Mouse (Mus musculus): ENCODE measurements around the gene Zdhhc15.
"Not testable (repeated sequence)": the region's sequence is repeated elsewhere in the genome, so short reads cannot be mapped to it uniquely, and the experiment has no call there.

Gene Zdhhc15

GRCm38 (mm10) chrX:104670757-104671549, at the start of gene Zdhhc15:
Gene Zdhhc15, minus strand, starts transcription at chrX:104671064.
- peak; percentile 39 for DNase-seq (ENCODE audit: low read depth, low spot score)

DNA sequence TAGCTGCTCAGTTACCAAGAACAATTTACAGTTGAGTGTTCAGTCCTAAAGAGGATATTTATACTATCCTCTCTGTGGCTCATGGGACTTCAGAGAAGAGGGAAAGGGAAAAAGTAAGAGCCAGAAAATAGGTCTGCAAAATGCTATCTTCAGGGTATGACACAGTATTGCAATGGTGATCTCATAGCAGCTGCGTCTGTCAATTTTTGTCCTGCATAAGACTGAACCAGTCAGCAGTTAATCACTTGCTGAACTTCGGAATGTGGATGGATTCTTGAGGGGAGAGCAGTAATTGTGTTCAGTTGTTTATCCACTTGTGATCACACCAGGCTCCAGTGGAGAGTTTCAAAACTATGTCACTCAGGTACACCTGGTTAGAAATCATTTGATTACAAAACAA, 37.1 kb upstream of the Zdhhc15 start:
- no peak for DNase-seq (ENCODE audit: low read depth, low spot score)

DNA sequence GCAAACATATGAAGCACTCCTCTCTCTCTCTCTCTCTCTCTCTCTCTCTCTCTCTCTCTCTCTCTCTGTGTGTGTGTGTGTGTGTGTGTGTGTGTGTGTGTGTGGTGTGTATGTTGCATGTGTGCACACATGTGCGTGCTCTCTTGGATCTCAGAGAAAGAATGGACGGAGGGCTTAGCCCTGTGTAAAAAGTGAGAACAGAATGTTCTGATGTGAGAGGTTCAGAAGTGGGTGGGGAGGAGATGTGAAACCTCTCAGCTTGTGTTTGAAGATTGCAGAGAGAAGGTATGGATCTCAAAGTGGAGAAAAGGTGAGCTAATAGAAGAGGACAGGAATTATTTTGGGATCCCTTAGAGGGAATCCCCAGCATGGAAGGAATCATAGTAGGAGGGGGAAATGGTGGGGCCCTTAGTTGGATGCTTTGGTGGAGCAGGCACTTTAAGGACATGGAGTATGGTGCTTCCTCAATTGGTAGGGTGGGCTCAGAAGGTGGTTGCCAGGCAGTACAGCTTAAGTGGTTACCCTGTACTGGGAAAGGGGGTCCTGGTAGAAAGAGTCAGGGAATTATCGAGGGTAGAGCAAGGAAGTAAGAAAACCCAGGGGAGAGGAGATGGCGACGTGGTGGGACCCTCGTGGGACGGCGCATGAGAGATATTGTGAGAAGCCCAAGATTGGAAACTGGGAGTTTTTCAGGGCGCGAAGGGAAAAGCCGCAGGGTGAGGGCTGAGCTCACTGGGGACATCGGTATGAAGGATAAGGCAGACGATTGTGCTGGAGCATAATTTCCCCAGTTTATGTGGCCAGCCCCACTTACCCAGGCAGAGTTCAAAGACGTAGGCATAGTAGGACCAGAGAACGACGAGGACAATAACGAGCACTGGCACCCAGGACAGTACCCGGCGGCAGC, 761 bp downstream of the Zdhhc15 start:
- no peak for DNase-seq (ENCODE audit: low read depth, low spot score)

GRCm38 (mm10) chrX:104656976-104657375, 13.9 kb downstream of the Zdhhc15 start:
- DNase-seq (ENCODE audit: low read depth, low spot score), result no peak

DNA sequence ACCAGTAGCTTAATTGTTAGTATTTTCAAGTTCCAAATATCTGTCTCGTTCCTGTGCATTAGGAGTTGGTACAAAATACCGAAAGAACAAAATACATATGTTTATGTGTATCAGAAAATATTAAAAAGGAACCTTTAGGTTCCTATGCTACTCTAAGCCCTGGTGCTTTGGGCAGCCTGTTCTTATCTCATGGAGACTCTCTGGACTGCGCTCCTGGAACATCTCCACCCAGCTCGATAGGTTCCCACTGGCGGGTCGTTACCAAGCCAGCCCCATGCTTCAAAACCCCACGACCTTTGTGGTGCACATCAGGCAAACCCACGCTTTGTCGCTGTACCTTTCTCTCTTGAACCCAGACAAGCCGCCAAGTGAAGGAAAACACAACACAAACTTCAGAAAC, 58.3 kb downstream of the Zdhhc15 start:
- DNase-seq (ENCODE audit: low read depth, low spot score), result no peak

GRCm38 (mm10) chrX:104603738-104604430, 67.0 kb downstream of the Zdhhc15 start:
- DNase-seq (ENCODE audit: low read depth, low spot score), result not testable (repeated sequence)

DNA sequence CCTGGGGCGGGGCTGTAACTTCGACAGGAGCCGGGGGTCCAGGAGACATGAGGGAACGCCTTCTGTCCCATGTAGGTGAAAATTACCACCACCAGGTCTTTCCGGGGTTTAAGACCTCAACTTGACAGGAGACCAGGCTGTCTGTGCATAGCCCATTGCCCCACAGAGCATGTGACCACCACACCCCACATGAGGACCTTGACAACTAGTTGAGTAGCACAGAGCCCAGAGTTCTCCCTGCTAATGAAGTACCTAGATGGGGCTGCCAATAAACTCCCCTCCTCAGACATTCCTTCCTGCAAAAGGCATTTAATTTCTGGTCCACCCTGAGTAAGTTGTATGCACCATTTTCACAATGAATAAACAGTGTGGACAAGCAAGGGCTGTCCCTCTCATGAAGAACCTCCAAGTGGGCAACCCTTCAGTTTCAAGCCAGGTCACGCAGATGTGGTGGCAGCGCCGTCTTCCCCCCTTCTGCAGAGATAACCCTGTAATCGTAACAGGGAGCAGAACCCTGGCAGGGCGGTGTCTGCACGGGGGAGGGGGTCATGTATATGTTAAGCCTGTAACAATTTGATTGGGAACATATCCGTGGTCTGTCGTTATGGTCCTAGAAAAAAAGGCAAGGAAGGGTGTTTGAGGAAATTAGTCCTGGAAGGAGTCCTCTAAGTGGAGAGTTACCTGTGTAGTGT, 68.5 kb downstream of the Zdhhc15 start:
- not testable (repeated sequence) for DNase-seq (ENCODE audit: low read depth, low spot score)

- no peak for DNase-seq (ENCODE audit: low read depth, low spot score)
These were observed 96.9 kb downstream of the Zdhhc15 start for GRCm38 (mm10) chrX:104573946-104574345.

DNA sequence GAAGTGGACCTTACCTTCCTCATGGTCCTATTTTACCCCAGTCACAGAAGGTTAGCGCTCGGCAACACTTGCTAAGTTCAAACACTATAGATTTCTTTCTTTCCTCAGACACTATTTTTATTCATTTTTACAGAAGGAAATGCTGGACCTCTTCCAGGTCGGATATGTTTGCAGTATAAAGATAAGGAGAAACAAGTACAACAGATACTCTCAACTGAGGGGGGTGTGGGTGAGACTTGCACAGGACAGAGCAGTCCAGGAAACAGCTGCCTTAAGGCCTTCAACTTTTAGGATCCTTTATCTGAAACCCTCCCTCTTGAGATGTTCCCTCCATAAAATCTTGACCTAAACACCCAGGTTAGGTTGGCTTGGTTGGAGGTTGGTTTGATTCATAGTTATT, 103.4 kb downstream of the Zdhhc15 start:
- no peak for DNase-seq (ENCODE audit: low read depth, low spot score)

GRCm38 (mm10) chrX:104545283-104545682, 125.6 kb downstream of the Zdhhc15 start:
- no peak for DNase-seq (ENCODE audit: low read depth, low spot score)

GRCm38 (mm10) chrX:104543919-104544595, 126.8 kb downstream of the Zdhhc15 start:
- no peak for DNase-seq (ENCODE audit: low read depth, low spot score)

GRCm38 (mm10) chrX:104542635-104543034, 128.2 kb downstream of the Zdhhc15 start:
- no peak for DNase-seq (ENCODE audit: low read depth, low spot score)

DNA sequence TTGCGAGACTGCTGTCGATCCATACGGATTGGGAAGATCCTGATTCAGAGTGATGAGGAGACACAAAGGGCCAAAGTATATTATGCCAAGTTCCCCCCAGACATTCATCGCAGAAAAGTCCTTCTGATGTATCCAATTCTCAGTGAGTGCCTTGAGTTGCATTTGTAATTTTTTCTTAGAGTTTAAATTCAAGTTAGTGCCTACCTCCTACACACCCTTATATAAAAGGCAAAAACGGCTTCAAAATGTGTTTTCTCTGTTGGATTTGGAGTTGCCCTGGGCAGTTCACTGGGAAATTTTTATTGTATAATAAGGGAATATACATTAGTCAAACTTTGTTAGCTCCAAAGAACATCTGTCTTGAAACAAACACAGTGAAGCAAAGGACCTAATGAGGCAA, 169.1 kb downstream of the Zdhhc15 start:
- DNase-seq (ENCODE audit: low read depth, low spot score), result no peak

GRCm38 (mm10) chrX:104489626-104490355, 181.1 kb downstream of the Zdhhc15 start:
- no peak for DNase-seq (ENCODE audit: low read depth, low spot score)

GRCm38 (mm10) chrX:104488870-104489467, 181.9 kb downstream of the Zdhhc15 start:
- no peak for DNase-seq (ENCODE audit: low read depth, low spot score)

DNA sequence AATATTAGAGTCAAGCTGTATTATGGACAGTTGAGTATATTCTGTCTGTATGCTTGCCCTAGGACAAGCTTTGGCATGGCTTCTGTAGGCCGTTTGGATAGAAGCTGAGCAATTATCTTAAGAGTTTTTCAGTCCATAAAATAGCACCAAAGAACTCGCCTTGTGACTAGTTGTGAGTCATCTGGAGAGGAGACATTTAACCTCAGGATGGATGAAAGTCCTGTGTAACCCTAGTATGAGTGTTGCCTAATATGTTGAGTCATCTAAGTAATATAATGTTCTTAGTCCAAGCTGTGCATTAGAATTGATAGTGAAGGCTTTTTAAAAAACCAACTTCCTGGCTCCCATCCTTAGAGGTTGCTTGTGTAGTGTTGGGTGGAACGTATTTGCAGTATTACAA, 182.8 kb downstream of the Zdhhc15 start:
- no peak for DNase-seq (ENCODE audit: low read depth, low spot score)

Data from embryo, embryonic 11.5 days (tissue).